Mouse (Mus musculus) testis, adult 2 months (tissue): ENCODE measurements around the gene Vmp1. TPM values are rescaled to one million over a fixed set of nuclear protein-coding genes. Genes with fewer than 3 reads are reported as not detected.

Experiments used
- H3K27ac ChIP-seq: fragments of 200-500 bp; 2 replicates; pipeline ENCODE4 v1.5.1; 2012; ENCODE audit warnings: low read depth, low read length; ENCODE audit not compliant: control insufficient read depth, insufficient read depth
- H3K27me3 ChIP-seq: fragments of 200-500 bp; 2 replicates; pipeline ENCODE4 v1.6.1; 2012; ENCODE audit warnings: mild to moderate bottlenecking, low read length, moderate library complexity; ENCODE audit not compliant: control insufficient read depth, insufficient read depth
- H3K36me3 ChIP-seq: fragments of 200-500 bp; 2 replicates; pipeline ENCODE4 v1.6.1; 2012; ENCODE audit warnings: mild to moderate bottlenecking, low read length; ENCODE audit not compliant: control insufficient read depth, insufficient read depth
- H3K4me1 ChIP-seq: fragments of 200-500 bp; 2 replicates; pipeline ENCODE4 v1.6.1; 2012; ENCODE audit warnings: low read length; ENCODE audit not compliant: control insufficient read depth, insufficient read depth
- H3K4me3 ChIP-seq: fragments of 200-500 bp; 2 replicates; pipeline ENCODE4 v1.5.1; 2012; ENCODE audit warnings: low read depth, mild to moderate bottlenecking, low read length, moderate library complexity, mixed read lengths; ENCODE audit not compliant: control insufficient read depth
- CTCF ChIP-seq: fragments of 200-500 bp; IDR thresholded peaks from 2 replicates; pipeline ENCODE4 v1.5.1; 2012; ENCODE audit warnings: low read depth, mild to moderate bottlenecking, inconsistent platforms, low read length, moderate library complexity; ENCODE audit not compliant: control insufficient read depth, insufficient read depth, insufficient replicate concordance
- POLR2A ChIP-seq: fragments of 200-500 bp; IDR thresholded peaks from 2 replicates; pipeline ENCODE4 v1.6.1; 2012; ENCODE audit warnings: low read depth, mild to moderate bottlenecking, inconsistent platforms, low read length, moderate library complexity; ENCODE audit not compliant: control insufficient read depth
- polyA plus RNA-seq: library from polyadenylated mRNA; depleted of rRNA; stranded (reverse); fragments of >200 nt; gene quantifications from 2 replicates; pipeline ENCODE4 v1.2.3, GENCODE M21; 2012

Gene Vmp1
- polyA plus RNA-seq, 1 experiment: 19.0 TPM

GRCm38 (mm10) chr11:86545556-86545955, 138.1 kb downstream of the Vmp1 start:
- TF ChIP-seq CTCF (no peak), POLR2A (no peak)
- Histone ChIP-seq H3K4me1 (peaks cover 7% of the 10 kb centered on the region), H3K4me3 (peak overlapping the region; percentile 92), H3K36me3 (no peaks in the 10 kb centered on the region; the same call in 1 of the 2 replicates), H3K27me3 (no peaks in the 10 kb centered on the region), H3K27ac (peak overlapping the region; percentile 87; the same call in 1 of the 2 replicates)

- peak within 1 kb of the TSS; percentile 87 for H3K27ac ChIP-seq
- no peak for TF ChIP-seq CTCF
- TF ChIP-seq POLR2A: peak; percentile 96
- H3K27me3 ChIP-seq: no peaks in the 10 kb centered on the region
- H3K36me3 ChIP-seq: no peaks in the 10 kb centered on the region; the same call in 1 of the 2 replicates
- H3K4me3 ChIP-seq: peak within 1 kb of the TSS; percentile 92
- H3K4me1 ChIP-seq: peaks cover 7% of the 10 kb centered on the region
These were observed 138.9 kb downstream of the Vmp1 start, which contains the start of the genes Rps6kb1 and Tubd1 for GRCm38 (mm10) chr11:86544639-86545299. Gene Rps6kb1 (minus strand): TSS chr11:86544805. Gene Tubd1 (plus strand): TSS chr11:86544991.

- Histone ChIP-seq H3K27ac (peak overlapping the region; percentile 81), H3K4me3 (peak overlapping the region; percentile 92), H3K36me3 (no peaks in the 10 kb centered on the region; the same call in 1 of the 2 replicates), H3K4me1 (peaks cover 7% of the 10 kb centered on the region), H3K27me3 (no peaks in the 10 kb centered on the region)
- TF ChIP-seq CTCF (no peak), POLR2A (no peak)
These were observed 139.5 kb downstream of the Vmp1 start for GRCm38 (mm10) chr11:86543960-86544638.

GRCm38 (mm10) chr11:86542851-86543250, 140.8 kb downstream of the Vmp1 start:
- H3K27me3 ChIP-seq: no peaks in the 10 kb centered on the region
- H3K27ac ChIP-seq: 0 out of 2 replicates have a peak overlapping the region, but pooled peaks have one; percentile 29
- no peaks in the 10 kb centered on the region for H3K36me3 ChIP-seq
- H3K4me3 ChIP-seq: no peak overlapping the region
- TF ChIP-seq CTCF: no peak
- TF ChIP-seq POLR2A: no peak
- H3K4me1 ChIP-seq: peaks cover 7% of the 10 kb centered on the region

GRCm38 (mm10) chr11:86540476-86540845, 143.2 kb downstream of the Vmp1 start:
- H3K4me1 ChIP-seq: peaks cover 2% of the 10 kb centered on the region
- no peak overlapping the region for H3K27ac ChIP-seq
- H3K27me3 ChIP-seq: no peaks in the 10 kb centered on the region
- no peak overlapping the region for H3K4me3 ChIP-seq
- no peaks in the 10 kb centered on the region for H3K36me3 ChIP-seq
- TF ChIP-seq POLR2A: no peak
- no peak for TF ChIP-seq CTCF

GRCm38 (mm10) chr11:86539716-86540475, 143.7 kb downstream of the Vmp1 start:
- no peaks in the 10 kb centered on the region for H3K27me3 ChIP-seq
- no peak overlapping the region for H3K27ac ChIP-seq
- peaks cover 2% of the 10 kb centered on the region; the same call in 1 of the 2 replicates for H3K4me1 ChIP-seq
- TF ChIP-seq POLR2A (no peak), CTCF (no peak)
- H3K4me3 ChIP-seq: no peak overlapping the region
- H3K36me3 ChIP-seq: no peaks in the 10 kb centered on the region
